Mouse (Mus musculus) yolk sac, embryonic 10.5 days (tissue): ENCODE results near the gene Setd2.

Source experiments
- DNase-seq: peaks from one replicate; pipeline ENCODE4 v3.0.0-alpha.2; 2017; ENCODE audit warnings: low spot score

Gene Setd2

GRCm38 (mm10) chr9:110654726-110655650 is 122.6 kb downstream of the Setd2 start:
- DNase-seq = no peak

- no peak for DNase-seq
Observed at GRCm38 (mm10) chr9:110655651-110656007, 123.2 kb downstream of the Setd2 start.

GRCm38 (mm10) chr9:110656249-110657221 is 124.1 kb downstream of the Setd2 start, which contains the start of gene Ccdc12:
Gene Ccdc12 (plus strand): TSS chr9:110656503.
- DNase-seq = peak; percentile 96

GRCm38 (mm10) chr9:110657474-110658078 is 125.2 kb downstream of the Setd2 start:
- no peak for DNase-seq

- DNase-seq = no peak
Observed at GRCm38 (mm10) chr9:110659521-110659920, 127.1 kb downstream of the Setd2 start.

GRCm38 (mm10) chr9:110660208-110660607 is 127.8 kb downstream of the Setd2 start:
- no peak for DNase-seq

GRCm38 (mm10) chr9:110660856-110661612 is 128.6 kb downstream of the Setd2 start:
- DNase-seq = peak; percentile 80

- DNase-seq = no peak
Observed at GRCm38 (mm10) chr9:110662844-110663243, 130.4 kb downstream of the Setd2 start.

- DNase-seq = peak; percentile 67
Observed at GRCm38 (mm10) chr9:110665912-110666311, 133.5 kb downstream of the Setd2 start.

- no peak for DNase-seq
Observed at GRCm38 (mm10) chr9:110666374-110666773, 134.0 kb downstream of the Setd2 start.

- DNase-seq = no peak
Observed at GRCm38 (mm10) chr9:110667219-110667836, 134.9 kb downstream of the Setd2 start.
